Mouse (Mus musculus) CD4-positive, CD25-positive, alpha-beta regulatory T cell, adult 2 months (primary cell): Measurements from ENCODE around the gene Pfn5.
"Not testable (repeated sequence)": the region's sequence is repeated elsewhere in the genome, so short reads cannot be mapped to it uniquely, and the experiment has no call there.

Source experiments
- DNase-seq: peaks from one replicate; pipeline ENCODE4 v3.0.0-alpha.2; 2012; ENCODE audit warnings: low read depth, low spot score

Pfn5 gene

DNA sequence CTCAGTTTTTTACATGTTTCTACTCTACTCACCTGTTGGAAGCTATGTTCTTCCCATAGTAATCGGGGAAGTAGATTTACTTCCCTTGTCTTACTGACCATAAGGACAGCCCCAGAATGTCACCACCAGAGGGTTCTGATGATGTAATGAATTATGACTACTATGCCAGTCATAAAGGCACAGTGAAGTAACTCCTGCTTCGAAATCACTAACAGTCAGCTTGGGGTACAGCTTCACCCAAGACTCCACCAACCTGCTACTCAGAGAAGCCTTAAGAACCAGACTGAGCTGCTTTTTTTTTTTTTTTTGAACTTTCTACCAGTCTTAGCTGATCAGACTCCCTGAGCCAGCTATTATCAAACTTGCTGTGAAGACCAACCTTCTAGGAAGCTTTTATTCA, at the start of gene Pfn5, which contains the start of gene Asb12:
Pfn5 (plus strand) TSS at position 218 of the 400 bp plus-strand sequence.
Asb12 (minus strand) TSS at position 101 of the 400 bp plus-strand sequence.
- no peak for DNase-seq

DNA sequence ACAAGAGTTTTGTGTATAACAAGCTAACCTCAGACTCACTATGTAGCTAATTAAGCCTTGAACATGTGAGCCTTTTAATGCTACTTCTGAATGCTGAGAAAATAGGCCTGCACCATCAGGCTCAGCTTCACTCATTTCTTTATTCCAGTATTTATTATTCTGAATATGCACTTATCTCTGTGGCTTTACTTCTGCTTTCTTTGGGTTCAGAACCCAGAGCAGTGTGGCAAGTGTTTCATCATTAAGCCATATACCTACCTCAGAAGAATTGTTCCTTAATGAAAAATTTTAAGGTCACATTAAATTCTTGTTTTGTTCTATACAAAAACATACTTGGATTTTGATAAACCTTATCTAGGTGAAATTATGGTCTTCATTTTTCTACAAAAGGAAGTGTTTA, 34.0 kb upstream of the Pfn5 start:
- no peak for DNase-seq

DNA sequence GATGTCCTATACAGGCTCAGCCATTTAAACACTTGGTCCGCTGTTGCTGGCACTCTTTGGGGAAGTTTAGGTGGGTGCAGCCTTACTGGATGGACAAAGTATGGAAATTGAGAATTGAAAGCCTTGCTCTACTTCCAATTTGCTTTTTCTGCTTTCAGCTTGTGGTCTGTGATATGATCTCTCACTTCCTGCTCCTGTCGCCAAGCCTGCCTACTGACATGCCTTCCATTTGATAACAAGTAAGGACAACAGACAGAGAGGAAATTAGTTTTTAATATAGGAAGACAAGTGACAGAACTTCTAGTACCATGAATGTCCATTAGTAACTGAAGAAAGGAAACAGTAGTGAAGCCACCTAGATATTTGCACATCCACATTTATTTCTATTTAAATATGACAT, 32.7 kb upstream of the Pfn5 start:
- no peak for DNase-seq

DNA sequence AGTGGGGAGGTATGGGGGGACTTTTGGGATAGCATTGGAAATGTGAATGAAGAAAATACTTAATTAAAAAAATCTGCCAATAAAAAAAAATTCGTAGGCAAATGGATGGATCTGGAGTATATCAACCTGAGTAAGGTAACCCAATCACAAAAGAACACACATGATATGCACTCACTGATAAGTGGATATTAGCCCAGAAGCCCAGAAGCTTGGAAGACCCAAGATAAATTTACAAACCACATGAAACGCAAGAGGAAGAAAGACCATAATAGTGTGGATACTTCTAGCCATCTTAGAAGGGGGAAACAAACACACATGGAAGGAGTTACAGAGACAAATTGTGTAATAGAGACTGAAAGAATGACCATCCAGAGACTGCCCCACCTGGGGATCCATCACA, 22.4 kb upstream of the Pfn5 start:
- DNase-seq, result not testable (repeated sequence)

DNA sequence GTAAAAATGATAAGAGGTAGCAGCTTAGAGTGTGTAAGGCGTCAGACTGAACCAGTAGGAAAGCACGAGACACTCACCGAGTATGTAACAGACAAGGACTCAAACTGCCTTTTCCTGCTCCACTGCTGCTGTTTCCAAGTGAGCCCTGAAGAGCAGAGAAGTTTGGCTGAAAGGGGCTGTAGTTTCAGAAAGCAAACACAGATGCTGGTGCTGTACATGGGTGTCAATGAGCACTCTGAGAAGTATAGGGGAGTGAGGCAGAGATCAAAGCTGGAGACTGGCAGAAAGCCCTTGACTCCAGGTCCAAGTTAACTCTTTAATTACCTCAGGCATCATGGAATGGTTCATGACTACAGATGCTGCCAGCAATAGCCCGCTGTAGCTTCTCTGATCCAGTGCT, 3.6 kb upstream of the Pfn5 start:
- DNase-seq, result no peak

DNA sequence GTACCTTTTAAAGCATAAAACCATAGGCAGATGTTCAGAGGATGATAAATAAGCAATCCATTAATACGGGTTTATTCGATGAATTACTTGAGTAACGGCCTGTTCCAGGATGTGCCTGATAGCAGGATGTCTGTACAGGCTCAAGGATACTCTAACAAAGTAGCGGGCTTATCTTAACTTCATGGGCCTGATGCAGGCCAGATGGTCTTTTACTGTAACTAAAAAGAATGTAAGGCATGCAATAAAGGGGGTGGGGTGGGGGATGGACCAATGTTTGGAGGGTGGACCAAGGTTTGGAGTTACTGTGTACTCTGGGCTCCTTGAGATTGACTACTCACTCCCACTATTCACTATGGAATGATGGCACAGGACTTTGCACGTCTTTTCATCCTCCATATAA, 42.7 kb downstream of the Pfn5 start:
- DNase-seq, result no peak
